Mouse (Mus musculus): ENCODE measurements at regions not wholly inside any gene's neighbourhood (a gene's known extent, or its start where the extent isn't known, plus 50 kb on each side); places are given as distances from the start of the nearest gene placed in this dataset.

- DNase-seq: no peak
- H3K27ac ChIP-seq (ENCODE audit: low read depth): no peak overlapping the region
- no peaks in the 10 kb centered on the region for H3K27me3 ChIP-seq (ENCODE audit: insufficient read depth, low read length)
- H3K4me3 ChIP-seq (ENCODE audit: low read depth, low read length): no peak overlapping the region
- ATAC-seq (ENCODE audit: insufficient read depth): no peak
- no peaks in the 10 kb centered on the region for H3K36me3 ChIP-seq (ENCODE audit: insufficient read depth)
- no peak for TF ChIP-seq CTCF (IDR thresholded peaks at IDR 0.05; ENCODE audit: low read depth)
- no peaks in the 10 kb centered on the region for H3K4me1 ChIP-seq (ENCODE audit: insufficient read depth)
- H3K9me3 ChIP-seq (ENCODE audit: low read depth, low read length): no peaks in the 10 kb centered on the region
- H3K4me2 ChIP-seq: no peak overlapping the region
- H3K9ac ChIP-seq: no peak overlapping the region
These were observed 171.2 kb downstream of the Gria2 start for GRCm38 (mm10) chr3:80631391-80631790.

DNA sequence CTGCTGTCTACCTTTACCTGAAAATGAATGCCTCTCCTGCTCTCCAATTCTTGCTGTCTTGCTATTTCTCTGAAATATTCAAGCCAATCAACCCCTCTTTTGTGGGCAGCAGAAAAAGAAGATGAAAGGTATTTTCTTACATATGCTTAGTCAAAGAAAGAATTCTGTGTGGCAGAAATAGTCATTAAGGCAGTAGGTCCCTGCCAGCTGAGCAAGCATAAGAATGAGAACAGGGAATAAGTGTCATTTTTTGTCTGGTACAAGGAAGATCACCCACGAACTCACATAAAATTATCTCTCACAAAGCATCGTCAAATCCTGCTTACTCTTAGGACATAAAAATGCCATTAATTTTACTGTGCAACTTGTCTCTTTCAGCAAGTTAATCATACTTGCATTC lies 192.2 kb downstream of the Gria2 start:
- H3K9me3 ChIP-seq (ENCODE audit: low read depth, low read length): no peaks in the 10 kb centered on the region
- no peak overlapping the region for H3K4me2 ChIP-seq
- H3K27me3 ChIP-seq (ENCODE audit: insufficient read depth, low read length): no peaks in the 10 kb centered on the region
- no peak for TF ChIP-seq CTCF (IDR thresholded peaks at IDR 0.05; ENCODE audit: low read depth)
- no peaks in the 10 kb centered on the region for H3K4me1 ChIP-seq (ENCODE audit: insufficient read depth)
- 56% methylated on average over 2 of the region's 2 CpGs for WGBS
- no peak overlapping the region for H3K4me3 ChIP-seq (ENCODE audit: low read depth, low read length)
- DNase-seq (no peak), ATAC-seq (ENCODE audit: insufficient read depth) (no peak)
- H3K9ac ChIP-seq: no peak overlapping the region
- H3K27ac ChIP-seq (ENCODE audit: low read depth): no peak overlapping the region
- no peaks in the 10 kb centered on the region for H3K36me3 ChIP-seq (ENCODE audit: insufficient read depth)

- Histone ChIP-seq H3K4me2 (no peak overlapping the region), H3K36me3 (ENCODE audit: insufficient read depth) (no peaks in the 10 kb centered on the region), H3K9me3 (ENCODE audit: low read depth, low read length) (no peaks in the 10 kb centered on the region), H3K27ac (ENCODE audit: low read depth) (no peak overlapping the region), H3K9ac (no peak overlapping the region), H3K27me3 (ENCODE audit: insufficient read depth, low read length) (no peaks in the 10 kb centered on the region), H3K4me3 (ENCODE audit: low read depth, low read length) (no peak overlapping the region), H3K4me1 (ENCODE audit: insufficient read depth) (no peaks in the 10 kb centered on the region)
- no peak for TF ChIP-seq CTCF (IDR thresholded peaks at IDR 0.05; ENCODE audit: low read depth)
- ATAC-seq (ENCODE audit: insufficient read depth) (no peak), DNase-seq (no peak)
- WGBS: 41% methylated on average over 4 of the region's 4 CpGs
These were observed 194.2 kb downstream of the Gria2 start for GRCm38 (mm10) chr3:80608467-80608866.

DNA sequence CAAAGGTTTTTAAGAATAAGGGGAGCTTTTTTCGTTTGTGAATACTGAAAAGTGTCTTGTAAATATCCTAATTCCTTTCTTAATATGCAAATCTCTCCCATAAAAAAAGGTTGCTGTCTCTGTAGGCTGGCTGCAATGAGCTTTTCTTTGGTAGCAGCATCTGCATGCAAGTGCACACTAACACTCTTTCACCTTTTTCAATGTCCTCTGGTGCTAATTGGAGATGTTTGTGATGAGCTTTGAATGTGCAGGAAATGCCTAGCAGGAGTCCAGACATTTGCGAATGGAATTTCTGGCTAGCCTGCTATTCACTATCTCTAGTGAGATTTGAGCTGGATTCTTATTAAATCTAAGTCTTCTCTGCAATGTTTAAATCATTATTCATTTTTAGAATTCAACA lies 194.8 kb downstream of the Gria2 start:
- 36% methylated on average over 2 of the region's 2 CpGs for WGBS
- no peak for TF ChIP-seq CTCF (IDR thresholded peaks at IDR 0.05; ENCODE audit: low read depth)
- Histone ChIP-seq H3K4me2 (no peak overlapping the region), H3K9ac (no peak overlapping the region), H3K27me3 (ENCODE audit: insufficient read depth, low read length) (no peaks in the 10 kb centered on the region), H3K27ac (ENCODE audit: low read depth) (no peak overlapping the region), H3K9me3 (ENCODE audit: low read depth, low read length) (no peaks in the 10 kb centered on the region), H3K36me3 (ENCODE audit: insufficient read depth) (no peaks in the 10 kb centered on the region), H3K4me3 (ENCODE audit: low read depth, low read length) (no peak overlapping the region), H3K4me1 (ENCODE audit: insufficient read depth) (no peaks in the 10 kb centered on the region)
- no peak for DNase-seq
- no peak for ATAC-seq (ENCODE audit: insufficient read depth)

- Histone ChIP-seq H3K27ac (ENCODE audit: low read depth) (no peak overlapping the region), H3K9ac (no peak overlapping the region), H3K9me3 (ENCODE audit: low read depth, low read length) (no peaks in the 10 kb centered on the region), H3K4me3 (ENCODE audit: low read depth, low read length) (no peak overlapping the region), H3K4me2 (no peak overlapping the region), H3K36me3 (ENCODE audit: insufficient read depth) (no peaks in the 10 kb centered on the region), H3K27me3 (ENCODE audit: insufficient read depth, low read length) (no peaks in the 10 kb centered on the region), H3K4me1 (ENCODE audit: insufficient read depth) (no peaks in the 10 kb centered on the region)
- DNase-seq: no peak
- TF ChIP-seq CTCF (IDR thresholded peaks at IDR 0.05; ENCODE audit: low read depth): no peak
- ATAC-seq (ENCODE audit: insufficient read depth): no peak
These were observed 205.1 kb downstream of the Gria2 start for GRCm38 (mm10) chr3:80597549-80597948.

GRCm38 (mm10) chr3:80567514-80567913 lies 235.1 kb downstream of the Gria2 start:
- no peaks in the 10 kb centered on the region for H3K36me3 ChIP-seq (ENCODE audit: insufficient read depth)

DNA sequence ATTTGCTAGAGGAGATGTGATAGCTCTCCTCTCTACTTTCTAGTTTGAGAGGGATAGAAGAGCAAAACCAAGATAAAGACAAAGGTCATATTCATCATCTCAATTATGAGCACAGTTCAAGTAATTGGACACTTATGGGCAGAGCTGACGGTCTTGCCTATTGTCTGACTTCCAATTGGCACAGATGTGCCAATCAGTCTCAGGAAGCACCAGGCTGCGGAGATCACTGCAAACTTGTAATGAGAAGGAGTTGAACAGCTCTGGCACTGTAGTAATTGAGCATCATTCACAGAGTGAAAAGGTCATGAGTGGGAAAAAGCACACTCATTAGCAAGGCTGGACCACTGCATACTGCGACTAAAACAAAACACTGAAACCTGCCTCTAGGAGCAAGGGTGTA lies 236.4 kb downstream of the Gria2 start:
- no peak for ATAC-seq (ENCODE audit: insufficient read depth)
- 77% methylated on average over 3 of the region's 3 CpGs for WGBS
- DNase-seq: no peak

More at GRCm38 (mm10) chr3:80567514-80567913, 235.1 kb downstream of the Gria2 start:
- H3K9ac ChIP-seq: no peak overlapping the region
- no peak overlapping the region for H3K27ac ChIP-seq (ENCODE audit: low read depth)
- ATAC-seq (ENCODE audit: insufficient read depth) (no peak), DNase-seq (no peak)
- no peak for TF ChIP-seq CTCF (IDR thresholded peaks at IDR 0.05; ENCODE audit: low read depth)
- H3K4me2 ChIP-seq: no peak overlapping the region
- H3K4me1 ChIP-seq (ENCODE audit: insufficient read depth): no peaks in the 10 kb centered on the region
- no peaks in the 10 kb centered on the region for H3K27me3 ChIP-seq (ENCODE audit: insufficient read depth, low read length)
- H3K4me3 ChIP-seq (ENCODE audit: low read depth, low read length): no peak overlapping the region
- no peaks in the 10 kb centered on the region for H3K9me3 ChIP-seq (ENCODE audit: low read depth, low read length)

GRCm38 (mm10) chr3:80546151-80546695 lies 256.4 kb downstream of the Gria2 start:
- no peak for TF ChIP-seq CTCF (IDR thresholded peaks at IDR 0.05; ENCODE audit: low read depth)
- no peak overlapping the region for H3K9ac ChIP-seq
- no peaks in the 10 kb centered on the region for H3K36me3 ChIP-seq (ENCODE audit: insufficient read depth)
- ATAC-seq (ENCODE audit: insufficient read depth) (no peak), DNase-seq (no peak)
- no peak overlapping the region for H3K4me3 ChIP-seq (ENCODE audit: low read depth, low read length)
- no peaks in the 10 kb centered on the region for H3K4me1 ChIP-seq (ENCODE audit: insufficient read depth)
- H3K9me3 ChIP-seq (ENCODE audit: low read depth, low read length): no peaks in the 10 kb centered on the region
- no peak overlapping the region for H3K4me2 ChIP-seq
- no peaks in the 10 kb centered on the region for H3K27me3 ChIP-seq (ENCODE audit: insufficient read depth, low read length)
- no peak overlapping the region for H3K27ac ChIP-seq (ENCODE audit: low read depth)

More for the DNA sequence above, 236.4 kb downstream of the Gria2 start:
- no peaks in the 10 kb centered on the region for H3K4me1 ChIP-seq (ENCODE audit: insufficient read depth)
- H3K4me2 ChIP-seq: no peak overlapping the region
- no peaks in the 10 kb centered on the region for H3K27me3 ChIP-seq (ENCODE audit: insufficient read depth, low read length)
- H3K27ac ChIP-seq (ENCODE audit: low read depth): no peak overlapping the region
- no peaks in the 10 kb centered on the region for H3K36me3 ChIP-seq (ENCODE audit: insufficient read depth)
- no peak for TF ChIP-seq CTCF (IDR thresholded peaks at IDR 0.05; ENCODE audit: low read depth)
- H3K4me3 ChIP-seq (ENCODE audit: low read depth, low read length): no peak overlapping the region
- no peak overlapping the region for H3K9ac ChIP-seq
- H3K9me3 ChIP-seq (ENCODE audit: low read depth, low read length): no peaks in the 10 kb centered on the region
